Mouse (Mus musculus) forebrain, embryonic 15.5 days (tissue): ENCODE measurements at regions not wholly inside any gene's neighbourhood (a gene's known extent, or its start where the extent isn't known, plus 50 kb on each side); places are given as distances from the start of the nearest gene placed in this dataset.

Experiments
- ATAC-seq: fragments of 200-750 bp; cut with Nextera tagmentation; replicated peaks from 2 replicates; pipeline ENCODE4 v1.8.0; 2017; ENCODE audit warnings: mild to moderate bottlenecking, moderate TSS enrichment, moderate library complexity
- H3K27ac ChIP-seq: fragments of 300-500 bp; sonication (generic); replicated peaks from 2 replicates; pipeline ENCODE4 v1.5.1; 2015; ENCODE audit warnings: mild to moderate bottlenecking, inconsistent platforms
- H3K27me3 ChIP-seq: fragments of 300-500 bp; sonication (generic); 2 replicates; pipeline ENCODE4 v1.6.1; 2015; ENCODE audit warnings: inconsistent platforms
- H3K36me3 ChIP-seq: fragments of 300-500 bp; sonication (generic); 2 replicates; pipeline ENCODE4 v1.6.1; 2015; ENCODE audit warnings: mild to moderate bottlenecking, inconsistent platforms
- H3K4me1 ChIP-seq: fragments of 300-500 bp; sonication (generic); 2 replicates; pipeline ENCODE4 v1.6.1; 2015; ENCODE audit warnings: inconsistent platforms
- H3K4me2 ChIP-seq: fragments of 300-500 bp; sonication (generic); replicated peaks from 2 replicates; pipeline ENCODE4 v1.6.1; 2015; ENCODE audit warnings: mild to moderate bottlenecking, inconsistent platforms
- H3K4me3 ChIP-seq: fragments of 300-500 bp; sonication (generic); 2 replicates; pipeline ENCODE4 v1.5.1; 2015; ENCODE audit warnings: mild to moderate bottlenecking, inconsistent platforms
- H3K9ac ChIP-seq: fragments of 300-500 bp; sonication (generic); replicated peaks from 2 replicates; pipeline ENCODE4 v1.6.1; 2015; ENCODE audit warnings: mild to moderate bottlenecking, inconsistent platforms
- H3K9me3 ChIP-seq: fragments of 300-500 bp; sonication (generic); 2 replicates; pipeline ENCODE4 v1.6.1; 2016; ENCODE audit warnings: inconsistent platforms
- whole genome bisulfite sequencing: fragments of 180-500 bp; shearing (Covaris S2); methylation state at CpG from one replicate; pipeline ENCODE4 v1.1.7; 2015; ENCODE audit warnings: mixed read lengths; 5-methylcytosine and 5-hydroxymethylcytosine counted together

DNA sequence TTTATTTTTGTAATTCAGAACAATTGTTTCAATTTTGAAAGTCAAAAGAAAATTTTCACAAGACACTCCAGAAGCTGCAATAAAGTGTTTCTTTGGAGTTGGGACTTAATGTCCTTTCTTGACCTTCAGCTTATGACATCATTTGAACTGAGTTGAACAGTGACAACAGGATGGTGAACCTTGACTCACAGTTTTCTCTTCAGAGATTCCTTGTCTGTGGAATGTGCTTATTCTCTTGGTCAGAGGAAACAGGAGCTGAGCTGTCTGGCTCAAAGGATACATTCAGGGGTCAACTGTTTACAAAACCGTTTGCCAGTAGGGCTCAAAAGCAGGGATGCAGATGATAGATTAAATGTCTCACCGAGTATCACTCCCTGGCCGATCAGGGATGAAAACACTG, 408.0 kb downstream of the Col12a1 start:
- Histone ChIP-seq H3K9me3 (no peaks in the 10 kb centered on the region), H3K27ac (no peak overlapping the region), H3K4me2 (no peak overlapping the region), H3K4me3 (no peak overlapping the region), H3K9ac (no peak overlapping the region), H3K27me3 (no peaks in the 10 kb centered on the region), H3K36me3 (no peaks in the 10 kb centered on the region), H3K4me1 (no peaks in the 10 kb centered on the region)
- ATAC-seq, result no peak
- 82% methylated on average over 3 of the region's 3 CpGs for WGBS

- Histone ChIP-seq H3K9ac (no peak overlapping the region), H3K27me3 (no peaks in the 10 kb centered on the region), H3K36me3 (no peaks in the 10 kb centered on the region), H3K4me3 (no peak overlapping the region), H3K27ac (no peak overlapping the region; the same call in 1 of the 2 replicates), H3K4me1 (0 out of 2 replicates have a peak, but pooled peaks cover 10% of the 10 kb centered on the region), H3K4me2 (no peak overlapping the region), H3K9me3 (no peaks in the 10 kb centered on the region)
- no peak for ATAC-seq
These were observed 401.2 kb downstream of the Col12a1 start for GRCm38 (mm10) chr9:79317411-79317810.

- 91% methylated on average over 15 of the region's 15 CpGs for WGBS
- no peaks in the 10 kb centered on the region for H3K4me1 ChIP-seq
These were observed 372.1 kb downstream of the Col12a1 start for GRCm38 (mm10) chr9:79346371-79347096.

DNA sequence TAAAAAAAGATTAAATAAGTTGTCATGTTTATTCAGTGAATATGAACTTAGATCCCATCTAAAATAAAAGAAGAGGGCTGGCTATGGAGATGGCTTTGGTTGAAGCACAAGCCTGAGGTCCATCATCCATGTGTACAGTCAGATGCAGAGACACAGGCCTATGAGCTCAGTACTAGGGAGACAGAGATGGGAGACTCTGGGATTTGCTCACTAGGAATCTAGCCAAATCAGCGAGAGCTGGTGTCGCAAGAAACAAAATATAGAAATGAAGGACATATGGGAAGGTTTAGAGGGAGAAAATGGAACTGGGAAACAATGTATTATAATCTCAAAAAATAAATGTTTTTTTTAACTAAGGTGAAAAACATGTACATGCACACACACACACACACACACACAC, 326.6 kb downstream of the Col12a1 start:
- no peak for ATAC-seq
- no peak overlapping the region for H3K4me2 ChIP-seq
- no peak overlapping the region for H3K27ac ChIP-seq
- H3K27me3 ChIP-seq, result no peaks in the 10 kb centered on the region
- H3K9ac ChIP-seq, result no peak overlapping the region
- no peaks in the 10 kb centered on the region for H3K4me1 ChIP-seq
- no peak overlapping the region for H3K4me3 ChIP-seq
- 92% methylated on average over 2 of the region's 2 CpGs for WGBS
- no peaks in the 10 kb centered on the region for H3K9me3 ChIP-seq
- H3K36me3 ChIP-seq, result no peaks in the 10 kb centered on the region

More at GRCm38 (mm10) chr9:79346371-79347096, 372.1 kb downstream of the Col12a1 start:
- Histone ChIP-seq H3K9ac (no peak overlapping the region), H3K36me3 (no peaks in the 10 kb centered on the region), H3K27me3 (no peaks in the 10 kb centered on the region), H3K9me3 (no peaks in the 10 kb centered on the region), H3K4me3 (no peak overlapping the region), H3K27ac (no peak overlapping the region), H3K4me2 (no peak overlapping the region)
- ATAC-seq, result no peak

DNA sequence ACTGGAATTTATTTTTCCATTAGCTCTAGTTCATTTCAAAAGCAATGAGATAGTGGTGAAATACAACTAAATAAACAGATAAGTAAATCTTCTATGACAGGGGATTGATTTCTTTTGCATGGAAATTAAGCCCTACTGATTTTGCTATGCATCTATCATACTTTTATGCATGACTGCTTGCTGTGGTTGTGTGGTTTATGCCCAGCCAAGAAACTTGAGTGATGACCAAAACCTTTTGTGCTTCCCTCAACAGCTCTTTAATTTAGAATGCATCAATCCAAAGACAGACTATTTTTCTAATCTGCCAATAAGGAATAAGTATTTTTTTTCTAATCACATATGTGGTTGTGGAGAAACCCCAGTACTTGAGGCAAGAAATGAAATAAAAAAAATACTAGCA, 303.6 kb downstream of the Col12a1 start:
- no peak for ATAC-seq
- H3K4me1 ChIP-seq, result no peaks in the 10 kb centered on the region
- no peak overlapping the region for H3K4me2 ChIP-seq
- no peaks in the 10 kb centered on the region for H3K36me3 ChIP-seq
- no peaks in the 10 kb centered on the region for H3K27me3 ChIP-seq
- H3K9me3 ChIP-seq, result no peaks in the 10 kb centered on the region
- no peak overlapping the region for H3K9ac ChIP-seq
- H3K27ac ChIP-seq, result no peak overlapping the region
- H3K4me3 ChIP-seq, result no peak overlapping the region

DNA sequence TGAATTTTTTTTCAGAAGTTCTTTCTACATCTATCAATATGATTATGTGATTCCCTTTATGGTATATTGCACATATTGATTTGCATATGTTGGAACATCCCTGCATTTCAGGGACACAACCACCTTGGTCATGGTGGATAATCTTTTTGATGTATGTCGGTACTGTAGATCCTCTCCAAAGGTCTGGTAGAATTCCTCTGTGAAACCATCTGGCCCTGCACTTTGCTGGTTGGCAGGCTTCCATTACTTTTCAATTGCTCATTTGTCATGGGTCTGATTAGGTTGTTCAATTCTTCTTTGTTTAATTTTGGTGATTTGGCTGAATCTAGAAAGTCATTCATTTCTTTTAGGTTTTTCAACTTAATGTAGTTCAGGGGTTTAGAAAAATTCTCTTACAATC, 288.2 kb downstream of the Col12a1 start:
- Histone ChIP-seq H3K4me3 (no peak overlapping the region), H3K27ac (no peak overlapping the region), H3K36me3 (no peaks in the 10 kb centered on the region), H3K9me3 (no peaks in the 10 kb centered on the region), H3K9ac (no peak overlapping the region), H3K4me1 (no peaks in the 10 kb centered on the region), H3K4me2 (no peak overlapping the region), H3K27me3 (no peaks in the 10 kb centered on the region)
- ATAC-seq, result 0 out of 2 replicates have a peak, but pooled peaks have one; percentile 43
- WGBS, result 41% methylated on average over 1 of the region's 1 CpGs

DNA sequence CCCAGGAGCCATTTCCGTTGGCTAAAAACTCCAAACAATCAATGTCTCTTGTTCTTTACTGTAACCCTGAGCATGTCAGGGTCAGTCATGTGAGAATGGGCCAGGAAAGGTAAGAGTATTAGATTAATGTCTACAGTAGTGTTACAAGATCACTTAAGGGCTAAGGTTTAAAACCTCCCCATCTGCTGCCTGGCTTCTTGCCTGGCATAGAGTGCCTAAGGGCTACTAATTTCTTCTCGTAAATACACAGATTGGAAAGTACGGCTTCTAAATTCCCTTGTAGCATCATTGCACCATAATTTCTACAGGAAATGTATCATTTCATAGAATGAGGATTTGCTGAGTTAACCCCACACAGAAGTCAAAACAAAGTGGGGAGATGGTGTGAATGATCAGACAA, 281.0 kb downstream of the Col12a1 start:
- Histone ChIP-seq H3K4me2 (no peak overlapping the region), H3K27ac (no peak overlapping the region), H3K4me1 (no peaks in the 10 kb centered on the region), H3K9me3 (no peaks in the 10 kb centered on the region), H3K4me3 (no peak overlapping the region), H3K9ac (no peak overlapping the region), H3K36me3 (no peaks in the 10 kb centered on the region), H3K27me3 (no peaks in the 10 kb centered on the region)
- 84% methylated on average over 3 of the region's 3 CpGs for WGBS
- no peak for ATAC-seq

DNA sequence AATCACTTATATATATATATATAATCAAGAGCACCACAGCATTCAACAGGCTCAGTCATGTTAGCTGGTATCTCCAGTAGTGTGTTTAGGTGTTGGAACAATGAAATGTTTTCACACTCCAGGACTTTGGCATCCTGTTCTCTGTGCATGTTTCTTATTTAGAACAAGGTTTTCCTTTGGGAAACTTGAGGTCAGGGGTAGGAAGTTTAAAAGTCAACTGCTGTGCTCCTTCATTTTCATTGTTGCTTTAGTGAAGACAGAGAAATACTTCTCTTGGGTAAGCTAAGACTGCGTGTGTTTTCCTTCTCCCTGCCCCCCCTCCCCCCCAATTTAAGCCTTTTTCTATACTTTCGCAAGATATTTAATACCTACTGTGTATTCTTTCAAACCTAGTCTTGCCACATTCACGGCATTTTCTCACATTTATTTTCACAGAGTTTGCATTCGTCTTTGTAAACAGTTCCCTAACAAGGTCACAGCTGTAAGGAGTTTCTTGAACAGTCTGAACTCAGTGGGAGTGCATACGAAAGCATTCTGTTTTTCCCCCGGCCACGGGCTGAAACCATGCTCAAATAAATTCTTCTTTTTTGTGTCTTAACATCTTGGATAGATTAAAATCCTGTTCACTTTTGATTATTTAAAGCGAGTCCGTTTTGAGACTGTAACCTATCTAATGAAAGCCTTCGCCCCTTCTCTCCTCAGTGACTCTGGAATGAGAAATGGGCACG, 279.2 kb downstream of the Col12a1 start:
- no peak overlapping the region for H3K27ac ChIP-seq
- H3K36me3 ChIP-seq, result no peaks in the 10 kb centered on the region
- WGBS, result 58% methylated on average over 11 of the region's 11 CpGs
- H3K4me3 ChIP-seq, result no peak overlapping the region
- no peaks in the 10 kb centered on the region for H3K9me3 ChIP-seq
- H3K4me2 ChIP-seq, result no peak overlapping the region
- no peaks in the 10 kb centered on the region for H3K27me3 ChIP-seq
- H3K4me1 ChIP-seq, result no peaks in the 10 kb centered on the region
- H3K9ac ChIP-seq, result no peak overlapping the region
- no peak for ATAC-seq

GRCm38 (mm10) chr9:79455226-79455625, 263.4 kb downstream of the Col12a1 start:
- Histone ChIP-seq H3K9me3 (no peaks in the 10 kb centered on the region), H3K36me3 (no peaks in the 10 kb centered on the region), H3K27ac (no peak overlapping the region), H3K4me1 (no peaks in the 10 kb centered on the region), H3K4me2 (no peak overlapping the region), H3K9ac (no peak overlapping the region), H3K4me3 (no peak overlapping the region), H3K27me3 (no peaks in the 10 kb centered on the region)
- ATAC-seq, result no peak
- WGBS, result 50% methylated on average over 3 of the region's 3 CpGs

- Histone ChIP-seq H3K9ac (no peak overlapping the region), H3K36me3 (no peaks in the 10 kb centered on the region), H3K4me3 (no peak overlapping the region), H3K4me2 (no peak overlapping the region), H3K27me3 (no peaks in the 10 kb centered on the region), H3K27ac (no peak overlapping the region), H3K9me3 (no peaks in the 10 kb centered on the region), H3K4me1 (0 out of 2 replicates have a peak, but pooled peaks cover 2% of the 10 kb centered on the region)
- WGBS, result 2% methylated on average over 1 of the region's 1 CpGs
- no peak for ATAC-seq
These were observed 239.5 kb downstream of the Col12a1 start for GRCm38 (mm10) chr9:79479118-79479517.

DNA sequence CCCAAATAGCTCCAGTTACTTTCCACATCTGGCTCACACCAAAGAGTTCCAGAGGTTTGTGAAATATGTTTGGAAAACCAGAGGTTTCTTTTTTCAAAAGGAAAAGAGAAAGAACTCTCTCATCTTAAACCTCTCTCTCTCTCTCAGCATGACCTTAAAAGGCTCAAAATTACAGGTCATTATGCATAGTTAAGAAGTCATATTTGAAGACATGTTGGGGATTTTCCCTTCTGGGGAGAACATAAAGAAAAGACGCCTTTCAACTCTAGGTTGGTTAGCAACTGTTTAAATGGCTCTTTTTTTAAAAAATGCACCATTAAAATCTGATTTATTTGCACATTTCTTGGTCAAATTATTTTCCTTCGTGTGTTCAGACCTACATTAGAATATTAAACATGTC, 218.4 kb downstream of the Col12a1 start:
- Histone ChIP-seq H3K27ac (no peak overlapping the region), H3K9me3 (no peaks in the 10 kb centered on the region), H3K36me3 (no peaks in the 10 kb centered on the region), H3K4me2 (no peak overlapping the region), H3K4me1 (no peaks in the 10 kb centered on the region), H3K4me3 (no peak overlapping the region), H3K27me3 (no peaks in the 10 kb centered on the region), H3K9ac (no peak overlapping the region)
- no peak for ATAC-seq
- WGBS, result 62% methylated on average over 2 of the region's 2 CpGs

DNA sequence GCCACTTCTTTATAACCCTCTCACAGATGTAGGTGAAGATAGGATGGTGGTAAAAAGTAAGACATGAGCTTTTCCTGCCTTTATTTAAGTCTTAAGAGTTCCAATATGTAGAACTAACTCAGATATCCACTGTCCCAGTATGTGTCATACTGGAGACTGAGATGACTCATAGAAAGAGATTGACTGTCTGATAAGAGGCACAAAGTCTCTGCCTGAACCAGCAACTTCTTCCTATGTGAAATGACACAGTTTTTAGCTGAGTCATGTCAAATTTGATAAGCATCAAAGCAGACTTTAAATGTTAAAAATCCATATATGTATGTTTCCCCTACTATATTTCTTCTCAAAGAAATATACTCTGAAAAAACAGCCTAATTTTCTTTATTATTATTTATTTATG, 216.6 kb downstream of the Col12a1 start:
- Histone ChIP-seq H3K27ac (no peak overlapping the region), H3K9ac (no peak overlapping the region), H3K4me3 (no peak overlapping the region), H3K36me3 (no peaks in the 10 kb centered on the region), H3K4me2 (no peak overlapping the region), H3K9me3 (no peaks in the 10 kb centered on the region), H3K27me3 (no peaks in the 10 kb centered on the region), H3K4me1 (no peaks in the 10 kb centered on the region)
- no peak for ATAC-seq

GRCm38 (mm10) chr9:79516384-79516783, 202.2 kb downstream of the Col12a1 start:
- no peaks in the 10 kb centered on the region for H3K36me3 ChIP-seq
- no peak overlapping the region for H3K9ac ChIP-seq
- no peak overlapping the region for H3K4me2 ChIP-seq
- H3K27me3 ChIP-seq, result no peaks in the 10 kb centered on the region
- no peaks in the 10 kb centered on the region for H3K4me1 ChIP-seq
- no peak overlapping the region for H3K4me3 ChIP-seq
- H3K27ac ChIP-seq, result no peak overlapping the region
- H3K9me3 ChIP-seq, result no peaks in the 10 kb centered on the region
- ATAC-seq, result no peak
- 90% methylated on average over 7 of the region's 7 CpGs for WGBS
